Mouse (Mus musculus): ENCODE results near the gene Dck.
"Not testable (repeated sequence)": the region's sequence is repeated elsewhere in the genome, so short reads cannot be mapped to it uniquely, and the experiment has no call there.

Gene Dck

DNA sequence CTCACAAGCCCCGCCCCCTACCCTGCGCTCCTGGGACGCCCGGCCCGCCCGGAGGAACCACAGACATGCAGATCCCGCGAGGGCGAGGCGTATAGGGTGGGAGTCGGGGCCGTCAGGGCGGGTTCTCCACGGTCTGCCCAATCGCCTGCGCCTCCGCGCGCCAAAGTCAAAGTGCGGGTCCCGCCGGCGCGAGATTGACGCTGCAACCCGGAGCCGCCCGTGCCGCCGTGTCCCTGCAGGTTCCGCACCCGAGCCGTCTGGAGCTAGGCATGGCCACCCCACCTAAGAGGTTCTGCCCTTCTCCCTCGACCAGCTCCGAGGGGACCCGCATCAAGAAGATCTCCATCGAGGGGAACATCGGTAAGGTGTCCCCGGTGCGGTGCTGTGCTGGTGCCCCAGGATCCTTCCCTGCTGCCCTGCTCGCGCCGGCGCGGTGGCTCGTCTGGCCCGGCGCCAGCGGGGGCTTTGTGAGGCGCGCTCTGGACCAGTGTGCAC is at the start of gene Dck:
Gene Dck, plus strand, starts transcription at position 10 of the 495 bp plus-strand sequence.
- DNase-seq (ENCODE audit: low read depth, low spot score) = no peak

DNA sequence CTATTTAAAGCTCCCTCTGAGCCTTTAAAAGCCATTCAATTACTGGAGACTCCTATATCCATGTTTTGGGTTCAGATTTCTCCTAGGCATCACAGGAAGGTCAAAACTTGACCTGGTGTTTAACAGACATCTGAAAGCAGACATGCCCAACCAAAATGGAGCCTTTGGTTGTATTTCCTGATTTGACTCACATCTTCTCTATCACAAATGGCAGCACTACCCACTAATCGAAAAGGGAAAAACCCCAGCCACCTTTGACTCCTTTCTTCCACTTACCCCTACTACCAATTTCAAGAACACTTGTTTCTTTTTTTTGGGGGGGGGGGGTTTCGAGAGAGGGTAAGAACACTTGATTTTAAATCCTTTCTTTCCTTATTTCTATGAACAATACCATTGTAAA is 47.8 kb upstream of the Dck start:
- DNase-seq (ENCODE audit: low read depth, low spot score) = peak; percentile 36

DNA sequence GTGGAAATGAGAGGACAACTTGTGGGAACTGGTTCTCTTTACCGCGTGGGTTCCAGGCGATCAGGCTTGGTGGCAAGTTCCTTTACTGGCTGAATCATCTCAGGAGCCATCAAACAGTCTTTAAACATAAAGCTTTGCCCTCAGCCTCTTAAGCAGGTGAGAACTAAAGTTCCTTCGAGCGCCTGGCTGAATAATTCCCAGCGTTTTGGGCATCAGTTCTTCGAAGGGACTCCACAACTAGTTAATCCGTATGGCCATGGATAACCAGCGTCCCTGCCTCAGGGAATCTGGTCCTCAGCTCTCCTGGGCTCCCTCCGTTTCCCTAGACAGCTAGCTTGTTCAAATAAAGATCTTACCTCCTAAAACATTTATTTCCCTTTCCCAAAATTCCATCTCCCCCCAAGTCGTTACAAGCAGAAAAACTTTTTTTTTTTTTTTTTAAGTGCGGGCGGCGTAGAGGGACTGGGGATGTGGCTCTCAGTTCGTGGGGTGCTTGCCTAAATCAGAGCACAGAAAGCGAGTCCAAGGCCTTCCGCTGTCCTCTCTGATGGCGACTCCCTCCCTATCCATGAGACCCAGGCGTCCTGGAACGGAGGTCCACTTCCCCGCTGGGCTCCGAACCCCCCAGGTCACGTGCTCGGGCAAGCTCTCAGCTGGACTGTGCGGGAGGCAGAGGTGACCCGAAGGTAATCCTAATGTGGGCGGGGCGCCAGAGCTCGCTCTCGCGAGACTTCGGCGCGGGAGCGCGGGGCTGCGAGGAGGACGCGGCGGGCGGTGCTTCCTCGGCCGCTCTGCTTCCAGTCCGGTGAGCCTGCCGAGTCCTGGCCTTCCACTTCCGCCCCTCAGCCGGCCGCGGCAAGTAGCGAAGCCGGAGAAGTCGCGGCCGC is 44.4 kb upstream of the Dck start, which contains the start of gene Mob1b:
Gene Mob1b, plus strand, starts transcription at position 740 of the 887 bp plus-strand sequence.
- peak; percentile 95 for DNase-seq (ENCODE audit: low read depth, low spot score)

DNA sequence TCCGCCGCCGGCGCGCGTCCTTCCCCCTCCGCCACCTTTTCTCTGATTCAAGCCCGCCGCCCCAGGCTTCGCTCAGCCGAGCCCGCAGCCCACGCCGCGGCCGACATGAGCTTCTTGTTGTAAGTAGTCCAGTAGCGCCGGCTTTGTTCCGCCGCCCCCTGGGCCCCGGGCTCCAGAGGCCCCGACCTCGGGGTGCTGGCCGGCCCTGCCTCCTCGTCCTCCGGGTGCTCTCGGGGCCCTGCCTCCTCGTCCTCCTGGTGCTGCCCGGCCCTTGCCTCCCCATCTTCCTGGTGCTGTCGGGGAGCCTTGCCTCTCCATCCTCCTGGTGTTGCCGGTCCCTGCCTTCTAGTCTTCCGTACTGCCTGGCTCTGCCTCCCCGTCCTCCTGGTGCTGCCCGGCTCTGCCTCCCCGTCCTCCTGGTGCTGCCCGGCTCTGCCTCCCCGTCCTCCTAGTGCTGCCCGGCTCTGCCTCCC is 43.8 kb upstream of the Dck start:
- DNase-seq (ENCODE audit: low read depth, low spot score) = no peak

DNA sequence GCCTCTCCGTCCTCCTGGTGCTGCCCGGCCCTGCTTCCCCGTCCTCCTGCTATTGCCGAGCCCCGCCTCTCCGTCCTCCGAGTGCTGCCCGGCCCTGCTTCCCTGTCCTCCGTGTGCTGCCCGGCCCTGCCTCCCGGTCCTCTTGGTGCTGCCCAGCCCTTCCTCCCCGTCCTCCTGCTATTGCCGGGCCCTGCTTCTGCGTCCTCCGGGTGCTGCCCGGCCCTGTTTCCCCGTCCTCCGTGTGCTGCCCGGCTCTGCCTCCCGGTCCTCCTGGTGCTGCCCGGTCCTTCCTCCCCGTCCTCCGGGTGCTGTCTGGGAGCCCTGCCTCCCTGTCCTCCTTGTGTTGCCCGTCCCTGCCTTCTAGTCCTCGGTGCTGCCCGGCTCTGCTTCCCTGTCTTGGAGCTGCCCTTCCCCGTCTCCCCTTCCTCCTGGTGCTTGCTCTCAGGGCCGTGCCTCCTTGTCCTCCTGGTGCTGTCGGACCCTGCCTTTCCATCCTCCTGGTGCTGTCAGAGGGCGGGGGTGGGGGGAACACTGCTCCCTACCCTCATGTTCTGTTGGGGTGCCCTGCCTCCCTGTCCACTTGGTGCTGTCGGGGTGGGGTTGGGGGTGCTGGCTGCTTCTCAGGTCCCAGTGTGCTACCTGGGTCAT is 43.1 kb upstream of the Dck start:
- DNase-seq (ENCODE audit: low read depth, low spot score) = peak; percentile 44

DNA sequence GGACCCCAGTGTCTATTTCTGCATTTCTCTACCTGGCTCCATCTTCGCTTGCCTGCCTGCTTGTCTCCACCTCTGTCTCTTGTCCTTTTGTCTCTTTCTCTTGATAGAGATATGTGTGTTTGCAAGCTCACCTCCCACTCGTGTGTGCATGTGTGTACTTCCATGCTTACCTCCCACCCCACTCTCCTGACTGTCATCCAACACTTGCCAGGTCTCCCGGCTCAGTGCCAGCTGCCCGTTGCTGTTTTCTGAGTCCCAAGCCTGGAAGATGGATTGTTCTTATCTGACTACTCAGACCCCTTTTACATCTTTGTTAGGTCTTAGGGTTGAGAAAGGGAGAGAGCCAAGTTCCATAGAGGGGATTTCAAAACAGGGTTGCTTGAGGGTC is 42.6 kb upstream of the Dck start:
- peak; percentile 9 for DNase-seq (ENCODE audit: low read depth, low spot score)

DNA sequence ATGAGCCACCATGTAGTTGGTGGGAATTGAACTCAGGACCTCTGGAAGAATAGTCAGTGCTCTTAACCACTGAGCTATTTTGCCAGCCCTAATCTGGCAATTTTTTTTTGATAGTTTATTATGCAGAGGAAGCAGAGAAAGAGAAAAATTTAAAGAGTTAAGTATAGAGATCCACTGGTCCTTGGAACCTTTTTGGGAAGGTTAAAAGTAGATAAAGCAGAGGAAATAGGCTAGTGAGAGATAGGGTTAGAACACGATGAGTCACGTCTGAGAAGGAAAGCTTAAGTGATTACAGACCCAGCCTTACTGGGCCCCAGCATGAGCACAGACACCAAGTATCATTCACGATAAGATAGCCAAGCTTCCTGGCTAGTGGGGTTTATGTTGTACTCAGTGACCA is 40.8 kb upstream of the Dck start:
- DNase-seq (ENCODE audit: low read depth, low spot score) = no peak

DNA sequence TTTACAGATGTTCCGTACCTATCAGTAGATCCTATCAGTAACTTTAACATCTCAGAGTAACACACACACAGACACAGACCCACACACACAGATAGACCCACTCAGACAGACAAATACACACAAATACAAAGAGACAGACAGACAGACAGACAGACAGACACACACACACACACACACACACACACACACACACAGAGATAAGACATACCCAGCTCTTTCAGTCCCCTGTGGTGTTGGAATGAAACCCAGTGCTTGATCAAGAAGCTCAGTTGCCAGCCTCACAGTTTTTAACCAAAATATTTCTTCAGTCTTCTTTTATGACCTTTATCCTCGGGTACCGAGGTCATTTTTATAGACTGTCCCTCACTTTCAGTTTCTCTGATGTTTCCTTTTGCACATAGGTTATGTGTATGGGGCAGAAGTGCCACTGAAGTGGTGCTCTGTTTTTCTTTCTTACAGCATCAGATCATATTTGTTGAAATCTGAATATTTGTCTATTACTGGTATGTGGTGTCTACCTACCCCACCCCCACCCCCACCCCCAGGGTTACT is 37.1 kb upstream of the Dck start:
- peak; percentile 40 for DNase-seq (ENCODE audit: low read depth, low spot score)

DNA sequence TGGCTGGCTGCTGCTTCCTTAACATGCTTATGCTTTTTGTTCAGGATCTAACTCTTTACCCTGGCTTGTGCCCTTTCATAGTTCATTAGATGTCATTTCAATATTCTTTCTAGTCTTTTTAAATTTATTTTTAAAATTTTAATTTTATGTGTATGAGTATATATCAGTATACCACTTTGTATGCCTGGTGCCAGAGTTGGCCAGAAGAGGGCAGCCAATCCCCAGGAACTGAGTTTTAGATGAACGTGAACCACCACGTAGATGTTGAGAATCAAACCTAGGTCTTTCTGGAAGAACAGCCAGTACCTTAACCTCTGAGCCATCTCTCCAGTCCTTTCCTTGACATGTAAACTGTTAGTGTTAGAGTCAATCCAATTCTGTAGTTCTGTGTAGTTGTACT is 30.0 kb upstream of the Dck start:
- DNase-seq (ENCODE audit: low read depth, low spot score) = peak; percentile 59

DNA sequence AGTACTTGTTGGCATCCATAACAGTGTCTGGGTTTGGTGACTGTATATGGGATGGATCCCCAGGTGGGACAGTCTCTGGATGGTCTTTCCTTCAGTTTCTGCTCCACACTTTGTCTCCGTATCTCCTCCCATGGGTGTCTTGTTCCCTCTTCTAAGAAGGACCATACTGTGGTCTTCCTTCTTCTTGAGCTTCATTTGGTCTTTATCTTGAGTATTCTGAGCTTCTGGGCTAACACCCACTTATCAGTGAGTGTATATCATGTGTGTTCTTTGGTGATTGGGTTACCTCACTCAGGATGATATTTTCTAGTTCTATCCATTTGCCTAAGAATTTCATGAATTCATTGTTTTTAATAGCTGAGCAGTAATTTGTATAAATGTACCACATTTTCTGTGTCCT is 23.7 kb upstream of the Dck start:
- not testable (repeated sequence) for DNase-seq (ENCODE audit: low read depth, low spot score)

DNA sequence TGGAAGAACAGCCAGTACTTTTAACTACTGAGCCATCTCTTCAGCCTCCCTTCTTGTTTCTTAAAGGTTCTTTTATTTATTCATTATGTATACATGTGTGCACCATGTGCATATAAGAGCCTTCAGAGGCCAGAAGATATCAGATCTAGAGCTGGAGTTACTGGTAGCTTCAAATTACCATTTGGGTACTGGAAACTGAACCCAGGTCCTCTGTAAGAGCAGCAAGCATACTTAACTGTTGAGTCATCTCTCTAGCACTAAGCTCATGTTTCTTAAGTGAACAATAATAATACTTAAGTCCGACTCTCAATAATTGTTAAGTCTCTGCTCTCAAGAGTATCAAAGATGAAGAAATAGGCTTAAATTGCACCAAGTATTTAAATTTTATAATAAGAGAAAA is 17.0 kb upstream of the Dck start:
- no peak for DNase-seq (ENCODE audit: low read depth, low spot score)

DNA sequence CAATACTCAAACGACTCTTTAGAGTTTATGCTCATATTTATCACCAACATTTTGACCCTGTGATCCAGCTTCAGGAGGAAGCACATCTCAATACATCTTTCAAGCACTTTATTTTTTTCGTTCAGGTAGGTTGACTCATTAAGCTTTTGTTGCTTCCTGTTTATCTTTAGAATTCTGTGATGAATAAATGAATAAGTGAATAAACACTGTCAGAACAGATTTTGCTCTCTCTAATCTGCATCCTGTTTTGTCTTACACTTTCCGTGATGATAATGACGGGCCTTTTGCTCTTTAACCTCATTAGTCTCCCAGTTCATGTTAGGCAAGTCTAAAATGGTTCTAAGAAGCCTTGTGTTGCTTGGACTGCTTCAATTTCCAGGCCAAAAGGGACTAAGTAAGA is 11.6 kb upstream of the Dck start:
- peak; percentile 36 for DNase-seq (ENCODE audit: low read depth, low spot score)

DNA sequence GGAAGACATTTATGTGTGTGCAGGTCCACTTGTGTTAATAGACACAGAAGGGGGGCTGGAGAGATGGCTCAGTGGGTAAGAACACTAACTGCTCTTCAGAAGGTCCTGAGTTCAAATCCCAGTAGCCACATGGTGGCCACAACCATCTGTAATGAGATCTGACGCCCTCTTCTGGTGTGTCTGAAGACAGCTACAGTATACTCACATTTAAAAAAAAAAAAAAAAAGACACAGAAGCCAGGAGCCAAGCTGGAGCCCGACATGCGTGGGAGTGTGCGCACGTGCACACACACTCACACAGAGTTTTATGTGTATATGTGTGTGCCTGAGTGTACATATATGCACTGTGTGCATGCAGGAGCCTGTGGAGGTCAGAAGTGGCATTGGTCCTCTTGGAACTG is 2.2 kb upstream of the Dck start:
- DNase-seq (ENCODE audit: low read depth, low spot score) = no peak

DNA sequence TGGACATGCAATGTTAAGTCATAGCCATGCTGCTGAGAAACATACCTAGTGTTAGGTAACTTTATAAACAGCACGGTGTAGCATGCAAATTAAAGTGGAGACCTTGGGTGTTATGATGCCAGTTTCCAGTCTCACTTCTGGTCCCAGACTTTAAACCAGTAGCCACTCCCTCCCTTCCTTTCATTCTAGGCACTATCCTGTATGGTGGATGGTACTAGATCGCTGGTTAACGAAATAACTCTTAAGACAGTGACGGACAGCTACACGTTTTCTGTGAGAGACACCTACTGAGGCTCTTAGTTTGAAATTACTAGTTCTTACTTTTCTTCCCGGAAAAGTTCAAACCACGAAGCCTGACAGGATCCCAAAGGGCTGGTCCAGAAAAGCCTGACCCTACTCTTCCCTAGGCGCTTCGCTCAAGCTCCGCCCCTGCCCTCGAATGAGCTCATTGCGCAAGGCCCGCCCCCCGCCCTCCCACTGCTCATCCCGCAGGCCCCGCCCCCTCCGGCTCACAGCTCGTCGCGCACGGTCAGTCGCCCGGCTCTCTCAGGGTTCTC is 288 bp upstream of the Dck start:
- peak; percentile 99 for DNase-seq (ENCODE audit: low read depth, low spot score)

DNA sequence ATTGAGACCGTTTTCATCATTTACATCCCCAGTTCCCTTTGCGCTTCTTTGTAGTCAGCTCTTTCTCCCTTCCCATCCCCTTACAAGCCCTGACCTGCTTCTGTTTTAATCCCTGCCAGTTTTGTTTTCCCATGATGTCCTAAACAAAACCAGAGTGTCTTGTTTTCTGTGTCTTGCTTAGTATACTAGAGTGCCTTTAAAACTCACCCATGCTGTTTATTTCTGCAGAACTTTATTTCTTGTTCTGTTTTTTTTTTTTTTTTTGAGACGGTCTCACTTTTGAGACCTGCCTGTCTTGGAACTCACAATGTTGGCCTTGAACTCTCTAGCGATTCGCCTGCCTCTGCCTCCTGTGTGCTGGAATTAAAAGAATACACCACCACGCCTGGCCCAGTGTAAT is 791 bp downstream of the Dck start:
- DNase-seq (ENCODE audit: low read depth, low spot score) = no peak

DNA sequence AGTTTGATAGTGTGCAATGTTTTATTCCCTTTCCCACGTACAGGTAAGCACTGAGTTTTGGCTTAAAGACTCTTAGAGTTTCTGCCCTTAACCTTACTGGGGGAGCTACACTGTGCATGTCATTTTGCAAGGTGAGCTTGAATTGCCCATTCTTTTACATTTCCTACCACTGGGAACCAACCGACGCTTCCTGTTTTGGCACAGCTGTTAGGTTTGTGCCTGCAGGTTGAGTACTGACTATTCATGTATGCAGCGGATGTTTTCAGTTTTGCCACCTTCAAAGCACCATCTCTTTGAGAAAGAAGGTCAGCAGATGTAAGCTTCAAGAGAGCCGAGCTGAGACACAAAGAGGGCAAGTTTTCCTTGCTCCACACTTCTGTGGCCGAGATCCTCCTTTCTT is 1.3 kb downstream of the Dck start:
- peak; percentile 63 for DNase-seq (ENCODE audit: low read depth, low spot score)

DNA sequence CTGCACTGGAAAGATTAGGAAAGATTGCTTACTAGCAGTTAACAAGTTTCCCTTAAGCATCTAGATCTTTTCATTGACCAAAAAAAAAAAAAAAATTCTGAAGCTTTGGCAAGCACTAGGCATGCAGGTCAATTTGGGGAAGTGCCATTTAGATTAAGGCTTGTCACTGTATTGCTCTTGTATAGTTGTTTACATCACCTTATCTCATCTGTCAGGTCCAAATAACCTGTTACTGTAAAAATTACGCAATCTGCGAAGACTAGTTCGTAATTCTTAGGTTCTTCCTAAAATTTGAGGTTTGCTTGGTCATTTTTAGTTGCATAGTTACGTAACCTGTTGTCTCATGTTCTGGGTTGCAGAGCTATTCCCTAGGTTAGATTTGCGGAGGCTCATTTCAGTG is 2.1 kb downstream of the Dck start:
- DNase-seq (ENCODE audit: low read depth, low spot score) = no peak

DNA sequence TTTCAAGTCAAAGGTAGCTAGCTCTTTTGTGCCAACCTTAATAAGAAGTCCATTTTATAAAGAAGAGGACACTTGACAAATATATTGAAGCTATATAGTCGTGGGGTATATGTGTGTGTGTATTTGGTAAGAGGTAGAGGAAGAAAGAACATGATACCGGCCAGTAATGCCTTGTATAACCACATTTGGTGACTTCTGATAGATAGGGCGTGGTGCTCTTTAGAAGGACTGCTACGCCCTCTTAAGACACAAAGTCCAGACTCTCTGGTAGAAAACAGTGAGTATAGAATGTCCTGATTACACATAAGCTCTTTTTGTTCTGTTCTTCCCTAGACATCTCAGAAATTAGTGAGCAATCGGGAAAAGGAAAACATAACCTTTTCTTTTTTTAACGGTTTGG is 3.4 kb downstream of the Dck start:
- DNase-seq (ENCODE audit: low read depth, low spot score) = no peak

DNA sequence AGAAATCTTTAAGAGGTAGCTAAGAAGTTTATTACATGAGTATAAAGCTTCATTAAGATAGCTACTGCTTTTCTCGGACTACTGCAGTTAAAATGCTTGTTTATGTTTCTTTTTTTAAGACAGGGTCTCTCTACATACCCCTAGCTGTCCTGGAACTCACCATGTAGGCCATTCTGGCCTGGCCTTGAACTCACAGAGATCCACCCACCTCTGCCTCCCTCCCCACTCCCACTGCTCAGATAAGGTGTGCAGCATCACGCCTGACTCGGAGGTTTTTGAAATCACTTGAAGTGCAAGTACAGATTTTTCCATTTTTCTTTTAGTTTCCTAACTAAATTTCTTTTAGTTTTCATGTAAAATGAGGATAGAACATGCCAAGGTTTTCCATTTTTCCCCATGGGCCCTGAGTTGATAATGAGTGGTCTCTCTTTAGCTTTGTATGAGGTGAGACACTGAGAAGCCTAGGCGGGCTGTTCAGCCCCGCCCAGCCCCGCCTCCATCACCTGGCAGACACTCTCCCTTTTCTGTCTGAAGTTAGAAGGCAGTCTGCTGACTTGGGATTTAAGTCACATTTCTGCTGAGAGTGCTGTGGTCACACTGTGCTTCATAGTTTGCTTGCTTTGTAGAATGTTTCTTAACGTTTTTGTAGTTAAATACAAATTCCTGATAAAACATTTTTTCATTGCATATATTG is 17.4 kb downstream of the Dck start:
- no peak for DNase-seq (ENCODE audit: low read depth, low spot score)

DNA sequence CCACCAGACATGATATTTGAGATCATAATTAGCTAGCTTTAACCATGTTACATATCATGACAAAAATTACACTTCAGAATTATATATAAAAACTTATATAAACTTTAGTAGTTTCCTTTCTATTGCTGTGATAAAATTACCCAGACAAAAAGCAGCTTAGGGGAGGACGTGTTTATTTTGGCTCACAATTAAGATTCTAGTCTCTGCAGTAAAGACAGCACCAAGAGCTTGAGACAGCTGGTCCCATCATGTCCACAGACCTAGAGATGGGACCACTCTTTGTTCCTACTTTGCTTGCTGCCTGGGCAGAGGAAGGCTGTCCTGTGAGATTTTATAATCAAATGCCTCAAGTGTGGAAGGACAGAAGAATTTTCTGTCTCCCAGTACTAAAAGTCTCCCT is 20.3 kb downstream of the Dck start:
- no peak for DNase-seq (ENCODE audit: low read depth, low spot score)

DNA sequence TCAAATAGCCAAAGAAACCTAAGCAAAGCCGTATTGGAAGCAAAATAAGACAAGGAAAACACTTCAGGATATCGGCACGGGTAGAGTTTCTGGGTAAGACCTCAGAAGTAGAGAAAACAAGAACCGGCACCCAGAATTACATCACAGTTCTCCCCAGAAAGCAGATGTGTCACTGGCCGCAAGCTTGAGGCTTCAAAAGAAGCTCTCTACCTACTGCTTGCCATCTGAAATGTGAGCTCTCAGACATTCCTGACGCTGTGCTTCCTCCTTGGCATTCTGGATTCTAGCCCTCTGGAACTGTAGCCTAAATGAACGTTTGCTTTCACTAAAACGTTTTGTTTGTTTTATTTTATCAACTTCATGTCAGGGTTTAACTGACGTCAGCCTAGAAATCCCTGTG is 25.9 kb downstream of the Dck start:
- DNase-seq (ENCODE audit: low read depth, low spot score) = no peak
